Mouse (Mus musculus): ENCODE data around the gene Wdr17.

DNA sequence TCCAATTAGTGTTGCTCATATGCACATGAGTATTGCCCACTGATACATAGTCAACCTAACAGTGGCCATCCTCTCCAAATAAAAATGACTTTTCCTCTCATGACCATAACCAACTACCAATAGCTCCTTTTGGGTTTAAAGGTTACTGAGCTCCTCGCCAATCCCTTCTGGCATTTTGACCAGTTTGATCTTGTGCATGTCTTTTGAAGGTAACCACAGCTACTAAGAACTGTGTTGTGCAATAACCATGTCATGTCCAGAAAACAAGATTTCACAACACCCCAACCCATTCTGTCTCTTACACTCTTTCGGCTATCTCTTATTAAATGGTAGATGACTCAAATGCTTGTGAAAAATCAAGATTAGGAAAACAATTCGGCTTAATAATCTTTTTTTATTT lies 38.0 kb upstream of the Wdr17 start:
- no peak for TF ChIP-seq POLR2A (IDR thresholded peaks at IDR 0.05; ENCODE audit: low read depth, low read length)
- no peak for TF ChIP-seq CTCF (conservative IDR thresholded peaks at IDR 0.05 in 1 of 2, IDR thresholded peaks at IDR 0.05 in 1 of 2; ENCODE audit: low read depth in 2 of 2, low read length in 2 of 2)
- no peak for TF ChIP-seq USF1 (IDR thresholded peaks at IDR 0.05; ENCODE audit: low read depth, low read length)

Data from CH12.LX (cell line).